Mouse (Mus musculus): ENCODE measurements around the gene Hist1h2bk.

GRCm38 (mm10) chr13:22014411-22014845, 21.2 kb upstream of the Hist1h2bk start:
- TF ChIP-seq CTCF (IDR thresholded peaks at IDR 0.05; ENCODE audit: low read depth) (no peak), EP300 (IDR thresholded peaks at IDR 0.05; ENCODE audit: low read depth) (no peak)
